Mouse (Mus musculus): ENCODE results near the gene Gm10775. TPM values are rescaled to one million over a fixed set of nuclear protein-coding genes. Genes with fewer than 3 reads are reported as not detected.

The Gm10775 gene
- polyA plus RNA-seq, 1 experiment from 2014 or later: not detected

DNA sequence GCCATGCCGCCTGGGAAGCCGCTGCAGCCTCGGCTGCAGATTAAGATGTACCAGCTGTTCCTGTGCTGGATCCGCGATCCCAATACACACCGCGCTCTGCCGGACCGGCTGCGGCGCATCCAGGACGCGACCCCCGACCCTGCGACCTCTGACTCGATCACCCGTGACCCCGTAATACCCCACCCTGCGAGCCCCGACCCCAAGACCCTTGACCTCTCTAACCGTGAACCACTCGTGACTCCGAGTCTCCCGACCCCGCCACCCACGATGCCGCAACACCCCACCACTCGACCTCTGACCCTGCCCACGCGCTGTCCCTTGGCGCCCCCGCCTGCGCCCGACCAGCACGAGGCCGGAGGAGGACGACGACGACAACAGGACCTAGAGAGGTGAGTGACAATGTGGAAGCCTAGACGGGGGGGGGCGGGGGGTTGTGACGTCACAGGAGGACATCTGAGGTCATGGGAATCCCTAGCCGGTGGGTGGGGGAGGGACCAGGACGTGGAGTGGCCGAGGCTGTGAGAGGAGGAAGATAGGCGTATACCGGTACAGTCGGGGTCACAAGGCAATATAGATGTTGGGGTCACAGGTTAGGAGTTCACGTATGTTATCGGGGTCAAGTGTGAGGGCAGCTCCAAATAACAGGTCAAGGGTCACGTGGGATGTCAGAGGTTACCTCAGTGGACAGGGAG lies 17.6 kb upstream of the Gm10775 start:
- peak overlapping the region; percentile 96 for H3K4me2 ChIP-seq (ENCODE audit: low read depth, low read length)
- DNase-seq (peak; percentile 75), ATAC-seq (peak; percentile 18)
- TF ChIP-seq CTCF (IDR thresholded peaks at IDR 0.05; ENCODE audit: low read depth) (no peak), EP300 (IDR thresholded peaks at IDR 0.05; ENCODE audit: low read depth) (no peak)
- WGBS (ENCODE audit: insufficient replicate concordance): 1% methylated on average over 50 of the region's 51 CpGs
- H3K9ac ChIP-seq (replicated peaks): peak overlapping the region; percentile 81
- no peaks in the 10 kb centered on the region for H3K36me3 ChIP-seq (replicated peaks; ENCODE audit: insufficient read depth, low read length)
- H3K4me3 ChIP-seq (ENCODE audit: low read depth, low read length): peak overlapping the region; percentile 91
- H3K27me3 ChIP-seq (ENCODE audit: insufficient read depth, low read length): no peaks in the 10 kb centered on the region
- H3K4me1 ChIP-seq (ENCODE audit: insufficient read depth): peaks cover 19% of the 10 kb centered on the region
- peak overlapping the region; percentile 94 for H3K27ac ChIP-seq (ENCODE audit: low read depth)
- H3K9me3 ChIP-seq (ENCODE audit: low read length): 0 out of 2 replicates have a peak, but pooled peaks cover 2% of the 10 kb centered on the region

DNA sequence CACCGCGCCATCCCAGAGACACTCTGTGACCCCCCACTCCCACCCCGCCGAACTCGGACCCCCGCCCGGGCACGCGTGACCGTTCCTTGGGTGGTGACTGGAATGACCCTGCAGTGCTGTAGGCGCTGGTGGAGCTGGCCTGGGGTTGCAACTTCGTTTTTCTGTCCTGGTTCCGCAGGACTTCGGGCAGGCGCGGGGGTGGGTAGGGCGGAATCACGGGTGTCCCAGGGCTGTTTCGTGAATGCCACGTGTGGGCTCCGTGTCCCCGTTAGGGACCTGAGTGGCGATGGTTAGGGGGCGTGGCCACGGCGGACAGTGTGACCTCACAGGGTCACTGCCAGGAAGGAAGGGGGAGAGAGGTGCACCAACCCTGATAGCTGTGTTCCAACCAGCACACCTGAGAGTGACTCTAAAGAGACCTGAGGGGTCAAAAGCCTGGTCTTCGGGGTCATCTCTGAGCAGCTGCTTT lies 17.0 kb upstream of the Gm10775 start:
- Histone ChIP-seq H3K9ac (replicated peaks) (peak overlapping the region; percentile 81; the same call in 1 of the 2 replicates), H3K27me3 (ENCODE audit: insufficient read depth, low read length) (no peaks in the 10 kb centered on the region), H3K4me1 (ENCODE audit: insufficient read depth) (peaks cover 19% of the 10 kb centered on the region), H3K4me2 (ENCODE audit: low read depth, low read length) (peak overlapping the region; percentile 96), H3K27ac (ENCODE audit: low read depth) (no peak overlapping the region), H3K36me3 (replicated peaks; ENCODE audit: insufficient read depth, low read length) (no peaks in the 10 kb centered on the region), H3K9me3 (ENCODE audit: low read length) (0 out of 2 replicates have a peak, but pooled peaks cover 2% of the 10 kb centered on the region), H3K4me3 (ENCODE audit: low read depth, low read length) (peak overlapping the region; percentile 91)
- TF ChIP-seq CTCF (IDR thresholded peaks at IDR 0.05; ENCODE audit: low read depth) (no peak), EP300 (IDR thresholded peaks at IDR 0.05; ENCODE audit: low read depth) (no peak)
- 27% methylated on average over 27 of the region's 27 CpGs for WGBS (ENCODE audit: insufficient replicate concordance)
- no peak for ATAC-seq
- peak; percentile 38 for DNase-seq

DNA sequence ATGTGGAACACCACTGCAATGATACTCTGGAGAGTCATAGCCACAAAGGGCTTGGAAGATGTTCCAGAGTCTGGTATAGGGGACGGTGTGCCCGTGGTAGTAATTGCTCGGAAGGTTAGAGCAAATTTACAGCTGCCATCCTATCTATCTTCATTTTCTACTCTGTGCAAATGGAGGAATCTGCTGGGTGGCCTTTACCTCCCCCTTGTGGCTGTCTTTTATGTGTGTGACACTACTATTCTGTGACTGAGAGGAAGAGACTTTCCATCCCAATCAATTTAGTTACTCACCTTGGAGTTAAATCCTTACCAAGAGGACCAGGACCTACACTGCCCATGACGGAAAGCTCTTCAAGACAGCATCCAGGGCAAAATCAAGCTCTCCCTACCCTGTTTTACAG lies 16.1 kb upstream of the Gm10775 start:
- no peak overlapping the region for H3K4me3 ChIP-seq (ENCODE audit: low read depth, low read length)
- H3K27ac ChIP-seq (ENCODE audit: low read depth): no peak overlapping the region
- 91% methylated on average over 4 of the region's 4 CpGs for WGBS (ENCODE audit: insufficient replicate concordance)
- peaks cover 19% of the 10 kb centered on the region for H3K4me1 ChIP-seq (ENCODE audit: insufficient read depth)
- no peaks in the 10 kb centered on the region; the same call in 1 of the 2 replicates for H3K36me3 ChIP-seq (replicated peaks; ENCODE audit: insufficient read depth, low read length)
- H3K4me2 ChIP-seq (ENCODE audit: low read depth, low read length): no peak overlapping the region
- TF ChIP-seq CTCF (IDR thresholded peaks at IDR 0.05; ENCODE audit: low read depth) (peak; percentile 58), EP300 (IDR thresholded peaks at IDR 0.05; ENCODE audit: low read depth) (no peak)
- H3K27me3 ChIP-seq (ENCODE audit: insufficient read depth, low read length): no peaks in the 10 kb centered on the region
- no peak overlapping the region for H3K9ac ChIP-seq (replicated peaks)
- 0 out of 2 replicates have a peak, but pooled peaks cover 5% of the 10 kb centered on the region for H3K9me3 ChIP-seq (ENCODE audit: low read length)
- ATAC-seq: no peak
- DNase-seq: no peak

DNA sequence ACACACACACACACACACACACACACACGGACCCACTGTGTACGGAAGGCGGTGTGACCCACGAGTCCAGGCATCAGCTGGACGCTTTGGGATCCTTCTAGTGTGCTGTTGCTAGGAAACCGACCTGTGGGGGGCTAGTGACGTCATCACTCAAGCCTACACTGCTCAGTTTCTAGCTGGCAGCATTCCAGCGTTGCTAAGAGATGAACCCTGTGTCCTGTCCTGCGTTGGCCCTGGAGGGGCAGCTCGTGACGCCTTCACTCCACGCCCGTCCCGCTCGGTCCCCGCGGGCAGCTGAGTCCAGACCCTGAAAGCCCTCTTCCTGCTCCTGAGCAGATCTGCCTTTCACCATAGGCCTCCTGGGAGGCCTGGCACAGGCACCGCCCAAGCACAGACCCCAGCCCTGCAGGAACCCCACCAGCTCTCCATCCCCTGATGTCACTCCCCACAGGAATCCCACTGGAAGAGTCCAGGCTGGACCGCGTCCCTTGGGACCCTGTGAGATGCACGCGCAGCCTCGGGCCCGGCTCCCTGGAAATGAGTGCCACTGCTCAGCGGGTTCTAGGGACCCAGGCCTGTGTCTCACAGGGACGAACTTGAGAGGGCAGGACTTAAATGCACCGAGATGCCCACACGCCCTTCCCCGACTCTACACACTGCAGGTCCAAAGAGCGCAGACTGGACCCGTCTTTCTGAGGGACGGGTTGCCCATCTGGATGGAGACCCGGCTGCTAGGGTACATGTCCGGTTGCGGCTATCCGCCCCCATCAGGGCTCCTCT lies 974 bp upstream of the Gm10775 start:
- 29% methylated on average over 36 of the region's 36 CpGs for WGBS (ENCODE audit: insufficient replicate concordance)
- Histone ChIP-seq H3K9me3 (ENCODE audit: low read length) (peaks cover 33% of the 10 kb centered on the region), H3K4me2 (ENCODE audit: low read depth, low read length) (peak overlapping the region; percentile 32), H3K4me3 (ENCODE audit: low read depth, low read length) (no peak overlapping the region), H3K36me3 (replicated peaks; ENCODE audit: insufficient read depth, low read length) (no peaks in the 10 kb centered on the region), H3K4me1 (ENCODE audit: insufficient read depth) (no peaks in the 10 kb centered on the region), H3K9ac (replicated peaks) (no peak overlapping the region), H3K27ac (ENCODE audit: low read depth) (no peak overlapping the region), H3K27me3 (ENCODE audit: insufficient read depth, low read length) (no peaks in the 10 kb centered on the region)
- no peak for DNase-seq
- ATAC-seq: peak; percentile 19; the same call in 1 of the 2 replicates
- TF ChIP-seq CTCF (IDR thresholded peaks at IDR 0.05; ENCODE audit: low read depth) (no peak), EP300 (IDR thresholded peaks at IDR 0.05; ENCODE audit: low read depth) (no peak)

DNA sequence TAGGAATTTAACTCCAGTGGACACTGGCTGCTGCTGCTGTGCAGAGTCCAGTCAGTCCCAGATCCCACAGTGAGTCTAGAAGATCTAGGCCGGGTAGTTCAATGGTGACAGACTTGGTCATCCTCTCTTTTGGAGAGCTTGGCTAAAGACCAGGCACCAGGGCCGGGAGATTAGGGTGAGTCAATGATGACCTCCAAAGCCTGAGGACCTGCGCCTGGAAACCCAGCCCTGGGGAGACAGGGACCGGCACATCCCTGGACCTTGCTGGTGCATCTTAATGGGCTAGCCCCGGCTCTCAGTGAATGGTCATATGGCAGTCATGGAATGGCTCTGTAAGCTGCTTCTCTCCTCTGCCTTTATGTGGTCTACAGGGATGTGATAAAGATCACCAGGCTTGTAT lies 2.7 kb downstream of the Gm10775 start:
- peaks cover 30% of the 10 kb centered on the region for H3K9me3 ChIP-seq (ENCODE audit: low read length)
- TF ChIP-seq EP300 (IDR thresholded peaks at IDR 0.05; ENCODE audit: low read depth): no peak
- no peak for TF ChIP-seq CTCF (IDR thresholded peaks at IDR 0.05; ENCODE audit: low read depth)
- no peak overlapping the region for H3K9ac ChIP-seq (replicated peaks)
- H3K4me2 ChIP-seq (ENCODE audit: low read depth, low read length): no peak overlapping the region
- H3K4me1 ChIP-seq (ENCODE audit: insufficient read depth): no peaks in the 10 kb centered on the region
- H3K4me3 ChIP-seq (ENCODE audit: low read depth, low read length): no peak overlapping the region
- ATAC-seq (no peak), DNase-seq (no peak)
- no peak overlapping the region for H3K27ac ChIP-seq (ENCODE audit: low read depth)
- no peaks in the 10 kb centered on the region for H3K36me3 ChIP-seq (replicated peaks; ENCODE audit: insufficient read depth, low read length)
- WGBS (ENCODE audit: insufficient replicate concordance): 86% methylated on average over 5 of the region's 5 CpGs
- H3K27me3 ChIP-seq (ENCODE audit: insufficient read depth, low read length): no peaks in the 10 kb centered on the region

DNA sequence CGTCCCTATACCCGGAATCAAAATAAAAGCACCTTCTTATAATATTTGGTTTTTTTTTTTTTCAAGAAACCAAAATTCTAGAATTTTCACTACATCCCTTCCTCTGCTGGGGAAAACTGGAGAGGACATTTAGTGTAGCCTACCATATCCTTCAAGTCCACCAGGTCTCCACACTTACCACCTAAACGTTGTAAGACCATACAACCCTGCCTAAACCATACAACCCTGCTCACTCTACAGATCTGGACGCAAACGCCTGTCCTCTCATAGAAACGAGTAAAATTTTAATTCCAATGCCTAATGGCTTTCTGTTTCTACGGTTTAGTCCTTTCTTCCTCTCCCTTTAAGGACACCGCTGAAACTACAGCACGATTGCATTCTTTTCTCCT lies 18.6 kb downstream of the Gm10775 start:
- H3K27ac ChIP-seq (ENCODE audit: low read depth): peak overlapping the region; percentile 82
- H3K4me3 ChIP-seq (ENCODE audit: low read depth, low read length): peak overlapping the region; percentile 76
- no peaks in the 10 kb centered on the region for H3K9me3 ChIP-seq (ENCODE audit: low read length)
- WGBS (ENCODE audit: insufficient replicate concordance): 8% methylated on average over 9 of the region's 9 CpGs
- TF ChIP-seq CTCF (IDR thresholded peaks at IDR 0.05; ENCODE audit: low read depth) (no peak), EP300 (IDR thresholded peaks at IDR 0.05; ENCODE audit: low read depth) (no peak)
- H3K4me1 ChIP-seq (ENCODE audit: insufficient read depth): peaks cover 12% of the 10 kb centered on the region
- no peaks in the 10 kb centered on the region for H3K36me3 ChIP-seq (replicated peaks; ENCODE audit: insufficient read depth, low read length)
- peak overlapping the region; percentile 81 for H3K4me2 ChIP-seq (ENCODE audit: low read depth, low read length)
- peak overlapping the region; percentile 77 for H3K9ac ChIP-seq (replicated peaks)
- no peaks in the 10 kb centered on the region for H3K27me3 ChIP-seq (ENCODE audit: insufficient read depth, low read length)
- ATAC-seq (peak; percentile 12), DNase-seq (no peak)

All from liver, postnatal 0 days (tissue).